Mouse (Mus musculus) heart, embryonic 11.5 days (tissue): Measurements from ENCODE around the gene Pde6d. TPM values are rescaled to one million over a fixed set of nuclear protein-coding genes. Genes with fewer than 3 reads are reported as not detected.

Source experiments
- ATAC-seq: fragments of 200-750 bp; cut with Nextera tagmentation; replicated peaks from 2 replicates; pipeline ENCODE4 v1.8.0; 2017; ENCODE audit warnings: moderate library complexity; ENCODE audit not compliant: insufficient number of reproducible peaks, low FRiP score, low TSS enrichment
- H3K27ac ChIP-seq: fragments of 300-500 bp; sonication (generic); 2 replicates; pipeline ENCODE4 v1.5.1; 2014; ENCODE audit warnings: mild to moderate bottlenecking, low read depth, low read length
- H3K27me3 ChIP-seq: fragments of 300-500 bp; sonication (generic); 2 replicates; pipeline ENCODE4 v1.6.1; 2014; ENCODE audit warnings: mild to moderate bottlenecking, low read length, mixed read lengths; ENCODE audit not compliant: control insufficient read depth, insufficient read depth
- H3K36me3 ChIP-seq: fragments of 300-500 bp; sonication (generic); 2 replicates; pipeline ENCODE4 v1.6.1; 2014; ENCODE audit warnings: mild to moderate bottlenecking, low read length, moderate library complexity, mixed read lengths; ENCODE audit not compliant: control insufficient read depth, insufficient read depth
- H3K4me1 ChIP-seq: fragments of 300-500 bp; sonication (generic); 2 replicates; pipeline ENCODE4 v1.6.1; 2014; ENCODE audit warnings: low read length; ENCODE audit not compliant: control insufficient read depth, insufficient read depth
- H3K4me2 ChIP-seq: fragments of 300-500 bp; sonication (generic); 2 replicates; pipeline ENCODE4 v1.6.1; 2014; ENCODE audit warnings: mild to moderate bottlenecking, moderate library complexity
- H3K4me3 ChIP-seq: fragments of 300-500 bp; sonication (generic); 2 replicates; pipeline ENCODE4 v1.5.1; 2014; ENCODE audit warnings: low read depth, low read length
- H3K9ac ChIP-seq: fragments of 300-500 bp; sonication (generic); 2 replicates; pipeline ENCODE4 v1.6.1; 2014; ENCODE audit warnings: mild to moderate bottlenecking, low read depth, low read length, moderate library complexity
- H3K9me3 ChIP-seq: fragments of 300-500 bp; sonication (generic); replicated peaks from 2 replicates; pipeline ENCODE4 v1.6.1; 2016; ENCODE audit warnings: low read length; ENCODE audit not compliant: control insufficient read depth
- WGBS: fragments of 180-500 bp; shearing (Covaris S2); extraction: QIAGEN DNeasy Blood & Tissue Kit; methylation state at CpG from one replicate; pipeline ENCODE4 v1.1.7; 2014; ENCODE audit not compliant: insufficient replicate concordance; 5-methylcytosine and 5-hydroxymethylcytosine counted together
- polyA plus RNA-seq: library from polyadenylated mRNA; unstranded; fragments of >200 nt; fragmentation: Nextera tagmentation; extraction: Ambion mirVana; gene quantifications from 2 replicates; pipeline ENCODE4 v1.2.1, GENCODE M21; 2014

Pde6d gene
- polyA plus RNA-seq, 1 experiment from 2014 or later = 71.4 TPM

DNA sequence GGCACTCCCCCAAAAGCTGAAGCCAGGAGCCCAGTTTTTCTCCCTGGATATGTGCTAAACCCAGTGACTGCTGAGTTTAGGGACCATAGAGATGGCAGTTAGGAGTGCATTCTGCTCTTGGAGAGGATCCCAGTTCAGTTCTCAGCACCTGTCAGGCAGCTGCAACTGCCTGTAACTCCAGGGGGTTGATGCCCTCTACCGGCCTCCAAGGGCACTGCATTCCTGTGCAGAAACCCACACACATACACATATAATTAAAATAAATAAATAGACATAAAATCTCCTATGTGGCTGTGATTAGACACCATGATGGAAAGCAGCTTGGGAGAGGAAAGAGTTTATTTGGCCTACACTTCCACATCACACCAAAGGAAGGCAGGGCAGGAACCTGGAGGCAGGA lies 29.7 kb upstream of the Pde6d start:
- Histone ChIP-seq H3K27me3 (no peaks in the 10 kb centered on the region), H3K9ac (no peak overlapping the region), H3K4me2 (no peak overlapping the region), H3K4me3 (no peak overlapping the region), H3K9me3 (no peaks in the 10 kb centered on the region), H3K27ac (no peak overlapping the region), H3K4me1 (no peaks in the 10 kb centered on the region), H3K36me3 (peaks cover 2% of the 10 kb centered on the region; the same call in 1 of the 2 replicates)
- WGBS = 46% methylated on average over 1 of the region's 1 CpGs
- no peak for ATAC-seq

GRCm38 (mm10) chr1:86610954-86611353 lies 28.5 kb upstream of the Pde6d start:
- no peak for ATAC-seq
- Histone ChIP-seq H3K27ac (no peak overlapping the region), H3K4me1 (no peaks in the 10 kb centered on the region), H3K27me3 (no peaks in the 10 kb centered on the region), H3K9ac (no peak overlapping the region), H3K4me3 (no peak overlapping the region), H3K36me3 (peaks cover 5% of the 10 kb centered on the region; the same call in 1 of the 2 replicates), H3K9me3 (no peaks in the 10 kb centered on the region), H3K4me2 (no peak overlapping the region)
- WGBS = 36% methylated on average over 1 of the region's 1 CpGs

DNA sequence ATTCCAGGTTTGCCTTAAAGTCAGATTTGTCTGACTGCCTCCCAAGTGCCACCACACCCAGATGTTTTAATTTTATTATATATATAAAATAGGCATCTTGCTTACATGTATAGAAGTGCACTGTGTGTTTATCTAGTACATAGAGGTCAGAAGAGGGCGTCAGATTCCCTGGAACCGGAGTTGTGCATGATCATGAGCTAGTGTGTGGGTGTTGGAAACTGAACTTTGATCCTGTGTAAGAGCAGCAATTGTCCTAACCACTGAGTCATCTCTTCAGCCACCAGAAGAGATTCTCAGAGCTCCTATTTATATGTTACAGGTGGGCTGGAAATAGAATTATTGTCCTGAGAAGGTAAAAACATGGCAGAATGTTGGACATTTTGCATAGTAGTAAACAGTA lies 17.7 kb upstream of the Pde6d start:
- 87% methylated on average over 2 of the region's 2 CpGs for WGBS
- Histone ChIP-seq H3K36me3 (peaks cover 32% of the 10 kb centered on the region), H3K27ac (no peak overlapping the region), H3K4me2 (no peak overlapping the region), H3K4me3 (no peak overlapping the region), H3K9me3 (no peaks in the 10 kb centered on the region), H3K27me3 (no peaks in the 10 kb centered on the region), H3K9ac (no peak overlapping the region), H3K4me1 (no peaks in the 10 kb centered on the region)
- ATAC-seq = no peak

GRCm38 (mm10) chr1:86598516-86598915 lies 16.1 kb upstream of the Pde6d start:
- no peaks in the 10 kb centered on the region for H3K4me1 ChIP-seq
- H3K4me3 ChIP-seq = no peak overlapping the region
- ATAC-seq = no peak
- H3K27ac ChIP-seq = no peak overlapping the region
- no peaks in the 10 kb centered on the region for H3K9me3 ChIP-seq
- 80% methylated on average over 3 of the region's 3 CpGs for WGBS
- peaks cover 20% of the 10 kb centered on the region for H3K36me3 ChIP-seq
- no peaks in the 10 kb centered on the region for H3K27me3 ChIP-seq
- no peak overlapping the region for H3K4me2 ChIP-seq
- H3K9ac ChIP-seq = no peak overlapping the region

- 90% methylated on average over 6 of the region's 6 CpGs for WGBS
- no peaks in the 10 kb centered on the region for H3K27me3 ChIP-seq
- H3K9me3 ChIP-seq = no peaks in the 10 kb centered on the region
- no peaks in the 10 kb centered on the region for H3K4me1 ChIP-seq
- peaks cover 15% of the 10 kb centered on the region for H3K36me3 ChIP-seq
- H3K9ac ChIP-seq = no peak overlapping the region
- no peak overlapping the region for H3K4me2 ChIP-seq
- H3K27ac ChIP-seq = no peak overlapping the region
- no peak overlapping the region for H3K4me3 ChIP-seq
- ATAC-seq = no peak
Observed at GRCm38 (mm10) chr1:86596512-86596911, 14.1 kb upstream of the Pde6d start.

DNA sequence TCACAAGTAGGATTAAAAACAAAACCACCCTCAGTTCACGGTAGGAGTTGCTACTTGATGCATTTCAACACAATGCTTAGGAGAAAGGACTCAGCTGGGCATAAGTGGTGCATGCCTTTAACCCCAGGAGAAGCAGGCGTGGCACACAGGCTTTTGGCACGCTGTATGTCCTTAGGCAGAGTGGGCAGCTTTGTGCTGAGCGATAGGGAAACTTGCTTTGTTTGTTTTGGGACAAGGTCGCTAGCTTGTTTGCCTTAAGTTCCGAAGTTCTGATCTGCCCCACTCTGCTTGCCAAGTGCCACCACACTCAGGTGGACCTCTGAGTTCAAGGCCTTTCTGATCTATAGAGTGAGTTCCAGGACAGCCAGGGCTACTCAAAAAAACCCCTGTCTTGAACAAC lies 12.9 kb upstream of the Pde6d start:
- H3K4me1 ChIP-seq = no peaks in the 10 kb centered on the region
- H3K9ac ChIP-seq = no peak overlapping the region
- peaks cover 7% of the 10 kb centered on the region for H3K36me3 ChIP-seq
- 88% methylated on average over 6 of the region's 6 CpGs for WGBS
- H3K9me3 ChIP-seq = no peaks in the 10 kb centered on the region
- no peak overlapping the region for H3K4me3 ChIP-seq
- H3K4me2 ChIP-seq = no peak overlapping the region
- H3K27ac ChIP-seq = no peak overlapping the region
- ATAC-seq = no peak
- H3K27me3 ChIP-seq = no peaks in the 10 kb centered on the region

DNA sequence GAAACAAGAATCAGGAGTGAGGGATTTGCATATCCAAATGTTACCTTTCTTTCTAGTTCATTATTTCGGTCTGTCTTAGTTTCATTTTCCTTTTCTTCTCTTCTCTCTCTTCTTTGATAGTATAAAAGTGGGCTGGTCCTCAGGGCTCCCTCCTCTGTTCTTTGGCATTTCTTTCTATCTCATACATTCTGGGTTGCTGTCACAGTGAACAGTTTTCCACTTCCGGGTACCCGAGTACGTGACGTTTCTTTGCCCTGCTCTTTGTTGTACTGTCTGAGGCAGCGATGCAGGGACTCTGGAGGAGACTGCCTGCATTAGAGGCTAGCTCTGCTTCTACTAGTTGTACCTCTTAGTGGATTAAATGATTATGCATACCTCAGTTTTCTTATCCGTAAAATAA lies 12.1 kb upstream of the Pde6d start:
- Histone ChIP-seq H3K36me3 (peaks cover 2% of the 10 kb centered on the region), H3K4me3 (no peak overlapping the region), H3K4me1 (no peaks in the 10 kb centered on the region), H3K9me3 (no peaks in the 10 kb centered on the region), H3K27me3 (no peaks in the 10 kb centered on the region), H3K4me2 (no peak overlapping the region), H3K9ac (no peak overlapping the region), H3K27ac (no peak overlapping the region)
- 89% methylated on average over 7 of the region's 7 CpGs for WGBS
- no peak for ATAC-seq

DNA sequence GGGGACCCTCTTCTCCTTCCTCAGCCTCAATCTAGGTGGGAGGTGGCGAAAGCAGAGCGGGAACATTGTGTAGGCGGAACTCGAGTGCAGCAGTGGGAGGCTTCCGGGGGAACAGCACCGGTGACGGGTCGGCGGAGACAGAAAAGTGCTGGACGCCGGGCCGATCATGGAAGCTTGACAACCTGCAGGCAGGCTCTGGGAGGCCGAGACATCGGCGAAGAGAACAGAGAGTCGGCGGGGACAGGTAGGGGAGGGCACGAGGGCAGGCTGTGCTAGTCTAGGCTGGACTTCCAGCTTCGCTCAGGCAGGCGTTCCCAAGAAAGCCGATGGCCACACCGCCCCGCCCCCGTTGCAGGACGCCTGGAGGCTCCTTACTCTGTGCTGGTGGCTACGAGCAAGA lies 4.6 kb upstream of the Pde6d start:
- H3K27me3 ChIP-seq = no peaks in the 10 kb centered on the region
- no peak for ATAC-seq
- peak overlapping the region; percentile 92 for H3K4me2 ChIP-seq
- 0 out of 2 replicates have a peak overlapping the region, but pooled peaks have one; percentile 35 for H3K27ac ChIP-seq
- H3K36me3 ChIP-seq = no peaks in the 10 kb centered on the region; the same call in 1 of the 2 replicates
- under 1% methylated on average over 26 of the region's 26 CpGs for WGBS
- H3K9ac ChIP-seq = peak overlapping the region; percentile 89
- peaks cover 5% of the 10 kb centered on the region; the same call in 1 of the 2 replicates for H3K4me1 ChIP-seq
- H3K4me3 ChIP-seq = peak overlapping the region; percentile 93
- H3K9me3 ChIP-seq = no peaks in the 10 kb centered on the region

DNA sequence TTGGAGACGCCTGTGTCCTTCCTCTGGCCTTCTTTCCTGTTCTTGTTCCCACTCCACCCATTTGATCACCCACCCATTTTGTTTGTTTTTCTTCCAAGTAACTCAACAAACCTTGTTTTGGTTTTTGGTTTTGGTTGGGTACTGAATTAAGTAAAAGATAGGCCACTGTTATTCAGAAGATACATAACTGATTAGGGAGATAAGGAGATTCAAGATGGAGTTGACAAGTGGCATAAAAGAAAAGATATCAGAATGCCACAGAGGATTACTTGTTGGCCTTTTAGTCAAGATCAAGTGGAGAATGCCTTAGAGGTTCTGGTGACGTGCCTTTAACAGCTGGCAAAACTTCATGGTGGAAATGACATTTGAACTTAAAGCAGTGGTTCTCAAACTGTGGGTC lies 1.3 kb upstream of the Pde6d start:
- no peaks in the 10 kb centered on the region for H3K36me3 ChIP-seq
- H3K4me1 ChIP-seq = peaks cover 5% of the 10 kb centered on the region; the same call in 1 of the 2 replicates
- no peaks in the 10 kb centered on the region for H3K9me3 ChIP-seq
- no peak overlapping the region for H3K4me3 ChIP-seq
- H3K27ac ChIP-seq = no peak overlapping the region
- no peaks in the 10 kb centered on the region for H3K27me3 ChIP-seq
- no peak for ATAC-seq
- peak overlapping the region; percentile 78 for H3K4me2 ChIP-seq
- H3K9ac ChIP-seq = no peak overlapping the region
- WGBS = 58% methylated on average over 2 of the region's 2 CpGs
